Mouse (Mus musculus): ENCODE data around the gene Ptpn3.

Gene Ptpn3

DNA sequence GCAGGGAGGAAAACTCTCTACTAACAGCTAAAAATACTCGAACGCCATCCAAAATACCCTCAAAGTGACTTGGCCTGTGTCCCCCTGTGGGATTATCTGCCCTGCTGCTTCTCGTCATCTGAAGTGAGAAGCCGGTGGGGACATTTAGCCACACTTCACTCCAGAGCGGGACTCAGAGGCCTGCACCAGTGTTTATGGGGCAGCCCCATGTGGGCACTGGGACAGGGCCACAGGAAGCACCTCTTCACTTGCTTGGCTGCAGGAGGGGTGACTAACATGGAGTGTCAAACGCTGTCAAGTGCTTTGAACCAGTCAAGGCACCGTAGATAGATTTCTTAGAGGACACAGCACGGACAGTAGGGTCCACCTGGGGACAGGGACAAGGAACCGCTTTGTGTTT lies 35.2 kb downstream of the Ptpn3 start:
- no peak for DNase-seq (ENCODE audit: low read depth in 2 of 2, low spot score in 2 of 2)

DNA sequence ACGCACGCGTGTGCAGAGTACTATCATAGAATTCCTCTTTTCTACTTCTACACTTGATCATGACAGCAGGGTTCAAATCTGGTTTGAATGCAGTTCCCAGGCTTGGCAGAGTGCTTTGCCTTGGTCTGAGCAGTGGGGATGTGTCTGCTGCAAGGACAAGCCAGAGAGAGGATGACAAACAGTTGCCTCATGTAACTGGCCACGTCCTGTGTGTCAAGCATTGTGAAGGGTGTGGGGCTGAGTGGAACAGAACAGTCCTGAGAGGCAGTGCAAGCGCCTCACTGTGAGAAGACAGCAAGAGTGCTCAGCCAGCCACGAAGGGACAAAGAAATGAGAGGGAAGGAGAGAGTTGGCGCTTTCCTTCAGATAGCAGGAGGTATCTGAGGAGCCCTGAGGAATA lies 37.9 kb downstream of the Ptpn3 start:
- DNase-seq (ENCODE audit: low read depth in 2 of 2, low spot score in 2 of 2) = no peak

DNA sequence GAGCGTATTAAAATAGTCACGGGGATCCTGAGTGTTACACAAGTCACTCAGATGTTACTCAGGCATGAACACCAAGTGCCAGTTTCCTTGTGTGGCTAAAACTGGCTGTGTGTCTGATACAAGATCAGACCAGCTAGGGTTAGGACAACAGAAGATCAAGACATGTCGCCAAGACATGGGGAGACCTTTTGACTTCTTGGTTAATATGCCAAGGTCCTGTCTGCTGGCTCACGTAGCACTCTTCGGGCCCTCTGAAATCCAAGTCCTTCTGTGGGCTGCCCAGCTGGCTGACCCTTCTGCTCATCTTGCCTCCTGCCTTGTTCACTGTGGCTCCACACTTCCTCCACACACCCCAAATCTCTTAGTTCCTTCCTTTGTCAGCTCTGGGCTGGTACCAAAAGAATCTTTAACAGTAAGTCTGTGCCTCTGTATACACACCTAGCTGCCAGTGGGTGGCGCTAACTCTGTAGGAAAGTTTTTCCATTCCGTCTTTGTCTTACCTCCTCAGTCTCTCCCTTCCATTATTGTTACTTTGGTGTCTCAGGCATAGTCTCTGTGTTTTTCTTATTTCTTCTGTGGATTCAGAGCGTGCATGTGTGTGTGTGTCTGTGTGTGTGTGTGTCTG lies 38.5 kb downstream of the Ptpn3 start:
- DNase-seq (ENCODE audit: low read depth in 2 of 2, low spot score in 2 of 2) = no peak

DNA sequence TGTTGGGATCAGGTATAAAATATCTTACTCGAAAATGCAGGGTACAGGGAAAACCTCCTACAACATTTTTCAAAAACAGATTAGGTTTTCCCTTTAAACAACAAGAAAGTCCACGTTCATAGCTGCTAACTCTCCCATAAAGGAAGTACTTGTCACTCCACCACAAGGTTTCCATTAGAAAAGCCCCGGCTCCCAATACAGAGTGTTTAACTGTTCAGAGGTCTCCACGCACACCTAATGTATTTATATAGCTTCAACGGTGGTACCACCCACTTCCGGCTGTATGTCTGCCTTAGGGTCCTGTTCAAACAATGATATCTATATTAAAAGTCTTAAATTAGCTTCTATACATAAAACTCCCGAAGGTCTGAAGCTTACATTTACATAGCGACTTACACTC lies 39.2 kb downstream of the Ptpn3 start:
- no peak for DNase-seq (ENCODE audit: low read depth in 2 of 2, low spot score in 2 of 2)

DNA sequence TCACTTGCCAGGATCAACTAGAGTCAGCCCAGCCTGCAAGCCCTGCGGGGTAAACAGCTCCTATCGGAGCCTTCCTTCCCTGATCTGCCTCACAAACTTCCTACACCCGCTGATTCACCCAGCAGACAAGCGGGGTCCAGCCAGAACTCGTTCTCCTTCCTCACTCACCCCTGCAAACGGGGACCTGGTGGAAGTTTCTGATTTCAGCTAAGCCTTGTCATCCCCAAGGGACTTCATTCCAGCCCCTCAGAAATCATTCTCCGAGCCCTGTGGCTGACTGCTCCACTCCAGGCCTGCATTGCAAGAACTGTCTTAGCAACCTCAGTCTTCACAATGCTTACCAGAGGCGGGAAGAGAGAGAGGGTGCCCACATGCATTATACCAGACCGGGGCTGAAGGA lies 39.8 kb downstream of the Ptpn3 start:
- no peak for DNase-seq (ENCODE audit: low read depth in 2 of 2, low spot score in 2 of 2)

DNA sequence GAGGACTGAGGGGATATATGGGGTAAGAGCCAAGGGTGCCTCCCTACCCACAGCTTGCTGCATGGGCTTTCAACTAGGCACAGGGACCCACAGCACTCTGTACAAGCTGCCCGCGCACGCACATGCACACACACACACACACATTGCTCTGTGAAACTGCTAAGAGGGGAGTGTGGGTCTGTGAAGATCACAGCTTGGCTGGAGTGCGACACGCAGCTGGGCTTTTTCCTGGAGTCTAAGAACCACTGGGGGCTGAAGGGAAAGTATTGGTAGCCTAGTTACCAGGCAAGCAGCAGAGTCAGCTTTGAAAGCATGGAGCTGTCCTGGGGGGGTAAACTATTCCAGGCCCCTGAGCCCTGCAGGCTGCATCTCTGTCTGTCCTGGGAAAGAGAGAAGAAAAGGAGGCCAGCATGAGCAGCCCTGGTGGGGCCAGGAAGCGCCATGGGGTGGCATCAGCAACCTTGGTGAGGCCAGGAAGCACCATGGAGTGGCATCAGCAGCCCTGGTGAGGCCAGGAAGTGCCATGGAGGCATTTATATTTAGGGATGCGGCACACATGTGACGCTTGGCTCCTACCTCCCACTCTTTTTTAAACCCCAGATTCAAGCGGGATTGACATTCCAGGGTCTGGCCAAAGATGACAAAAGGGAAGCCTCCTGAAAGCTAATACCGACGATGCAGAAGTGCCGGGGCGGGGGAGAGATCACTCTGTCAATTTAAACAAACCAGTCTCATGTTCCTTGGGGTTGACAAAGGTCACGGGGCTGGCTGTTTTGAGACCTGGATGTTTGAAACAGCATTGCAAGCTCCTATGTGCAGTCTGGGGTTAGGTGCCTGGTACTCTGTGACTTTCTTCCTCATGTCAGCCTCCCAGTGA lies 43.2 kb downstream of the Ptpn3 start:
- DNase-seq (ENCODE audit: low read depth in 2 of 2, low spot score in 2 of 2) = no peak

DNA sequence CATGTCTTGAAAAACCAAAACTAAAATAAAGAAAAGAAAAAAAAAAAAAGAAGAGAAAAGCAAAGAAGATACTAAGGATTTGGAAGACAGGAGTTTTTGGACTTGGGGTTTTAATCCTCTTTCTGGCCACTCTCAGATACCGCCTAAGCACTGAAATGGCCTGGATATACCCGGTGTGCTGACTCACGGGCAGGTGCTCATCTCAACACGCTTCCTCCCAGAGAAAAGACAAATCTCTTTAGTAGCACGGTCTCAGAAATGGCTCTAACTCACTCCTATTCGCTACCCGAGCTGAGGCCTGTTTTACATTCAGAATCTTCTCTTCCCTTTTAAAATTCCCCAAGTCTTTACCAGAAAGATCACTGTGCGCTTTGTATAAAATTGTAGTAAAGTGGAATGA lies 44.2 kb downstream of the Ptpn3 start:
- no peak for DNase-seq (ENCODE audit: low read depth in 2 of 2, low spot score in 2 of 2)

DNA sequence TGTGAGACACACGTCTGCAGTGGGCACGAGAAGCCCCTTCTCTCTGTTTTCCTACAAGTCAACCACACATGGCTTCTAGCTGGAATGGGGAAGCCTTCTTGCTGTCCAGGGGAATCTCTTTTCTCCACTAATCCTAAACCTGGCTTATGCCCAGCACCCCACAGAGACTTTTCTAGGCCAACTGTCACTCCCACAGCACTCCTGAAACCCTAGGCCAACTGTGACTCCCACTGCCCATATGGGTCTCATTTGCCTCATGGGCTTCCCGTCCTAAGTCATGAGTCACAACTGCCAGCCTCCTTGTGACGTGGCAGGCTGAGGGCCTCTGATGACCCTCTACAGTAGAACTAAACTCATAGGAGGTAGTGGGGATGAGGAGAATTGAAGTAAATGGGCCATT lies 44.9 kb downstream of the Ptpn3 start:
- no peak for DNase-seq (ENCODE audit: low read depth in 2 of 2, low spot score in 2 of 2)

DNA sequence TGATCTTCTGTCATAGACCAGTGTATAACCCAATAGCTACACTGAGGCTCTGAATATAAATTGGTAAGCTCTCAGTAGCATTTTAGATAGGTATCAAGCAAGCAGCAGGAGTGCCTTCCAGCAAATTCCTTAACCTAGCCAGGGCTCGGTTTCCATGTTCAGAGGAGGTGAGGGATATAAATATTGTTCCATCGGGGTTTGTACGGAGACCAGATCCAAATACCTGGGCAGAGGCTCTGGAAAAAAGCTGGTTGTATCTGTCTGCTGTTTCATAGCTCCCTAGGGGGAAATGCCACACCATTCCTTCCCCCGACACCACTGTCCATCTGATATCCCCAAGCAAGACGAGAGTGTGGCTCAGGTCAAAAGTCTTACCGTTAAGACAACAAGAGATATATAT lies 47.2 kb downstream of the Ptpn3 start:
- DNase-seq (ENCODE audit: low read depth in 2 of 2, low spot score in 2 of 2) = no peak

DNA sequence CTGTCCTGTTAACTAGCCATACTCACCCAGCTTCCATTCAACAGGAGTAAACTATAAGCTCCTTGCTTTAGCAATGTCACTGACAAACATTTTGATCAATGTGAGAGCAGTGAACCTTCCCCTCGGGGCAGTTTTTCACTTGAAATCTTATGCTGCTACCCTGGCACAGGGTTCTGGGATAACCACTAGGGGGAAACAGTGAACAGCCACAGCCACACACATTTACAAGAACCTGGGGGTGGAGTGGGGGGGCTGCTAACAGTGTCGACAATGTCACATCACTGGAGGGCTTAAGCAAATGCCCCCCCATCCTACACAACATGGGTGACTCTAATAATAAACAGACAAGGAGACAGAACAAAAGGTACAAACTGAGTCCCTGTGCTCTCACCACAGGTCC lies 51.0 kb downstream of the Ptpn3 start:
- DNase-seq (ENCODE audit: low read depth in 2 of 2, low spot score in 2 of 2) = no peak

DNA sequence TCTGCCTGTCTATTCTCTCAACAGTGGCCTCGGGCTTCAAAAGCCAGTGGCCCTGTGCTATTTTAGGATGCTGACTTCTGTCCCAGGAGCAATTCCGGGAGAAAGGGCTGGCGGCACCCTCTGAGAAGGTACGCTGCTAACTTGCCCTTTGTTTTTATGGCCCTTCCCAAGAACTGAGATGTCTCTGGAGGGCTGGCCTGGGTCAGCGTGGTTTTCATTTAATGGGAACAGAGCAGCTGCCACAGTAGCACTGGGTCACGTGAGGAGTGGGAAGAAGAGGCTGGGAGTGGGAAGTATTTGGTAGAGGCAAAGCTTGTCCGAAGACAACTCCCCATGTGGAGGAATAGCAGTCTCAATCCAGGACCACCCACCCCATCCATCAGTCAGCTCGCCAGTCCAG lies 52.5 kb downstream of the Ptpn3 start:
- DNase-seq (ENCODE audit: low read depth in 2 of 2, low spot score in 2 of 2) = no peak

DNA sequence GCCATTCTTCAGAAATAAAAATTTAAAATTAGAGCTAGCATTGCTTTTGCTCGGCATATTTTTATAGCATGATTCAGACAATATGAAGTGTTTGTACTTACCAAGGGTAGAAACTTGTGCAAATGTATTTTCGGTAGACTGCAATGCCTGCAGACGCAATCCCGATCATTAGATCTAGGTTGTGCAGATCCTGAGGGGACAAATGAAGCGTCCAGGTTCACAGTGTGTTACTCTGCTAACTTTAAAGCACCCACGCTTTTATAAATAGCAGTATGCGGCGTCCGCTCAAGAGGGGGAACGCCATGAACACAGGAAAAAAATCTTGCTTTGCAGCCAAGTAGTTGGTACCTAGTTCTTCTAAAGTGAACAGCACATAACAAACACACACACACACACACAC lies 56.8 kb downstream of the Ptpn3 start:
- no peak for DNase-seq (ENCODE audit: low read depth in 2 of 2, low spot score in 2 of 2)

DNA sequence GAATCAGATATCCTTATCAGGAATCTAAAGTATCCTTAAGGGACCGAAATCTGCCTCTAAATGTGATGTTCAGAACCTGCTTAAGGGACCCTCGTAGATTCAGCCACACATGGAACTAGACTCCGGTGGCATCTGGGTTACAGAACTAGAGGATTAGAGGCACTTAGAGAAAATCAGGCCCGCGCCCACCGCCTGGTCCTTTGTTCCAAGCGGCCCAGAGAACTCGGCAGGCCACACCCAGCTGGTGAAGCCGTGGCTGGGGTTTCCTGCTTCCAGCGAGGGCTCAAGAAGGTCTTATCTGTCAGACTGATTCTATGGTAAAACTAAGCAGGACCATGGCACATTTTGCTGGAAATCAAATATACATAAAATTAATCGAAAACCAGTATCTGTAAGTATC lies 58.3 kb downstream of the Ptpn3 start:
- no peak for DNase-seq (ENCODE audit: low read depth in 2 of 2, low spot score in 2 of 2)

DNA sequence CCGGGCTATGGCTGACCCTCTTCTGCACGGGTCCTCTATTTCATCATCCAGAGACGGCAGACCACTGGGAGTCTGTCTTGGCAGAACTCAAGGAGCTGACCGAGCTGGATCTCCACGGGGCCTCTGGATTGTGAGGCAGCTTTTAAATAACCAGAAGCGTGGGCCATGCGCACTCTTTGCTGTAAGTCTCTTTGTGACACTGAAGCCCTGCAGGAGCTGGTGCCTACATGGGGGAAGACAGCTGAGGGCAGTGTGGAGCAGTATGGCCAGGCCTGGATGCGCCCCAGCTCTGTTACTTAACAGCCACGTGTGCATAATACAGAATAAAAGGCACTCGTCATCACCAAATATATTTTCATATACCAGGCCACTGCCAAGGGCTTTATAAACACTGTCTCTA lies 60.7 kb downstream of the Ptpn3 start:
- no peak for DNase-seq (ENCODE audit: low read depth in 2 of 2, low spot score in 2 of 2)

DNA sequence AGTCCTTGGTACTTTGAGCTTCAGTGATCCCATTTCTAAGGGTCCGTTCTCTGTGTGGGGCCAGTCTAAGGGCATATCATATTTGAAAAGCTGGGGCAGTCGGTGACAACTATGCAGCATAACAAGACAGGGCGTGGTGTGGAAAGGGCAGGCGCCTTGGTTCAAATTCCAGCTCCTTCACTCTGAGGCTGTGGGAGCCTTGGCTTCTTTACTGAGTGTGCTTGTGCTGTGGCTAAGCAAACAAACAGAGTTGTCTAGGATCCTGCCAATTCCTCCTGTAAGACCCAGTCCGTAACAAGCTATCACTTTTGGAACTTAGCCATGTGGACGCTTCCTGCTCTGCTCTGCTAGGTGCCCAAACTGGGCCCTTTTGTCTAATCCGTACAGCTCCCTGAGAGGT lies 61.5 kb downstream of the Ptpn3 start:
- DNase-seq (ENCODE audit: low read depth in 2 of 2, low spot score in 2 of 2) = no peak

DNA sequence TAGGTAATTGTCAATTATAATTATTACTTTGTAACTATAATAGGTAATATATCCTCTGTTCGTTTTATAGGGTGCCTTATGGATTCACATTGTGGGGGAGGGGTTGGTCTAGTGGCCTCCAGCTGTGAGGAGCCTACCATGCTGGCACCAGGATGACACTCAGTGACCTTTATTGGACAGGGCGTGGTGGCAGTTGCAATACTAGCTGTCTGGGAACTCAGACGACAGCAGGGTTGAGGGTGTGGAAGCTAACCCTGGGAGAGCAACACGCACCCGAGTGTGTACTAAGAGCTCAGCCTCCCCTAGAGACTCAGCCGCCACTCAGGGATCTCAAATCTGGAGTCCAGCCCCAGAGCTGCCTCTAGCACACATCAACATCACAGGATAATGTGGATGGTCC lies 62.5 kb downstream of the Ptpn3 start:
- DNase-seq (ENCODE audit: low read depth in 2 of 2, low spot score in 2 of 2) = no peak

DNA sequence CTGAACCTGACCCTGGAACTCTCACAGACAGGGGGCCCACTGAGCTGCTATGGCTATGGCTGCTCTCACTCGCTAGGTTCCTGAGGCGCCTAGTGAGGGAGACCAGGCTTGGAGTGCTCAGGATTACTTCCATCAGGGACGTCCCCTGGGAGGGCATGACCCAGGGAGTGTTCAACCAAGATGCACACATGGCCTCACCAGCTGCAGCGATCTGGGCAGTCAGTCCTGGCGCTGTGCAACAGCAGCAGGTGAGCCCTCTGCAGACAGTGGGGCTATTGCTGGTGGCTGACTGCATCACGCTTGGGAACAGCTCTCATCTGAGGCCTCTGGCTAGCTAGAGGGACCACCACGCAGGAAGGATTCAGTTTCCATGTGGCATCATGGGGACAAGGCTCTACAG lies 63.5 kb downstream of the Ptpn3 start:
- DNase-seq (ENCODE audit: low read depth in 2 of 2, low spot score in 2 of 2) = no peak

DNA sequence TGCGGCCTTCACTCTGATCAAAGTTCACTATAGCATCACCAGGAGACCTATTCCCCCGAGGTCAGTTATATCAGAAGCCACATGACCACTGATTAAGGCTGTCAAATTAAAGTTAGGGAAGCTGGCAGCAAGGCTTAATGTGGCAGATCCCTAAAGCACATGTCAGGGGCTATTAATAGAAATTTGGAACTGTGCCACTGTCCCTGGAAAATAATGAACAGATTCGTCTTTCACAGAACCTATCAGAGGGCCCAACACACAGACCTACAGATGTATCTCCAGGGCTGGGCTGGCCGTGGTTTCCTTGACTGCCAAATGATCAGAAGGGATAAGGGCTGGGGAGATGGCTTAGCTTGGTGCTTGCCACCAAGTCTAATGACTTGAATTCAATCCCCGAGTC lies 65.1 kb downstream of the Ptpn3 start:
- no peak for DNase-seq (ENCODE audit: low read depth in 2 of 2, low spot score in 2 of 2)

DNA sequence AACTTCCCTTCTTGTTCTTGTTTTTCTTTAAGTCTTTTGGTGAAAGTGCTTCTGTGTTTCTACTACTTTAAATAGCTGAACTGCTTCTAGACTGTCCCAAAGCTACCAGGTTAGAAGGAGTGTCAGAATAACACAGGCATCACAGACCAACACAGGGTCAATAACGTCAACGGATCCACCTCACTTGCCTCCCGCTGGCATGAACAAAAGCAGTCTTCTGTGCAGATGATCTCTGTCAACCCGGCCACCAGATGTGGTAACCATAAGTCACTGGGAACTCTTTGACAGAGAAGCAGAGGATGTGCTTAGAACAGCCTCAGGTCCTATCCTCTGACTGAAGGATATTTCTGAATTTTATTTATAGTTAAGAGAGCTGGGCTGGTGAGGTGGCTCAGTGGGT lies 65.9 kb downstream of the Ptpn3 start:
- no peak for DNase-seq (ENCODE audit: low read depth in 2 of 2, low spot score in 2 of 2)

DNA sequence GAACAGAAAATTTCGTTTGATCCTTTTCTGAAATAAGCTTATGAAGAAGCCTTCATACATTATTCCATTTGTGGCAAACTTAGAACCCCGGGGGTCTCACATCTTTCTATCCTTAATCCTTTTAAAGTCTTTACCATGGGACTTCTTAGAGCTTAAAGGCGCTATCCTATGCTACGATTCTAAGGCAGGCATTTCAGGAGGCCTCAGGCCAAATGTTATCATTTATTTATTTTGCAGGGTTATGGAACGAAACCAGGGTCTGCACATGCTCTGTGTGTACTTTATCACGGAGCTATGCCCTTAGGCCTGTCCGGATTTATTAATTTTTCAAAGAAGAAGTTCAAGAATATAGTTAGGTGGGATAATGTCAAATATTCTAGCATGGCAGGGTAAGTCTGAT lies 67.3 kb downstream of the Ptpn3 start:
- no peak for DNase-seq (ENCODE audit: low read depth in 2 of 2, low spot score in 2 of 2)

DNA sequence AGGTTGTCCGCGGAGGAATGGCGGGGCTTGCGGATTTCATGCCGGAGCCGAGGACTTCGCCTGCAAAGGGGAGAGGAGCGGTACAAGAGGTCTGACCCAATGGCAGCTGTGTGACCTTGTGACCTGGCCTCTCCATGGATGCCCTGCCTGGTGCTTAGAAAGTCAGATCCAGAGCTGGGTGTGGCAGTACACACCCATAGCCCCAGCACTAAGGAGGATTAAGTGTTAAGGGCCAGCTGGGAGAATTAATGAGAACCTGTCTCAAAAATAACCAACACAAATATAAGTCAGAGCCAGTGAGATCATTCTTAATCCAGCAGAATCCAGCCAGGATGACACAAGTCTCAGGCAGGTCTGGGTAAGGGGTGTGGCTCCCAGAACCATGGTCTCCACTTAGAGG lies 69.2 kb downstream of the Ptpn3 start:
- DNase-seq (ENCODE audit: low read depth in 2 of 2, low spot score in 2 of 2) = no peak

DNA sequence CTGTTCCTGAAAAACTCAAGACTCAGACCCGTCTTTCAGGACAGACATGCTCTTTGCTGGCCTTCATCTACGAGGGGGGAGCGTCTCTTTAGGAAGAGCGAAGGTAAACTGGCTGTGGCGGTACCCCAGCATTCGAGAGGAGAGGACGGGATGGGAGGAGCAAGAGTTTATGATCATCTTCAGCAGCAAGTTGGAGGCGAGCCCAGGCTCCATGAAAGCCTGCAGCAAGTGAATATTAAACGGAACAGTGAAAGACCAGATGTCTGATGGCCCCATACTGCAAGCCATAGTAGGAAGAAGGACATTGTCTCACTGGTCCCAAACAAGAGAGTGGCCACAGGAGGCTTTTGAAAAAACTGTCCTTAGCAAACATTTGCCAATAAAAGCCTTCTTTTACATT lies 70.3 kb downstream of the Ptpn3 start:
- no peak for DNase-seq (ENCODE audit: low read depth in 2 of 2, low spot score in 2 of 2)

DNA sequence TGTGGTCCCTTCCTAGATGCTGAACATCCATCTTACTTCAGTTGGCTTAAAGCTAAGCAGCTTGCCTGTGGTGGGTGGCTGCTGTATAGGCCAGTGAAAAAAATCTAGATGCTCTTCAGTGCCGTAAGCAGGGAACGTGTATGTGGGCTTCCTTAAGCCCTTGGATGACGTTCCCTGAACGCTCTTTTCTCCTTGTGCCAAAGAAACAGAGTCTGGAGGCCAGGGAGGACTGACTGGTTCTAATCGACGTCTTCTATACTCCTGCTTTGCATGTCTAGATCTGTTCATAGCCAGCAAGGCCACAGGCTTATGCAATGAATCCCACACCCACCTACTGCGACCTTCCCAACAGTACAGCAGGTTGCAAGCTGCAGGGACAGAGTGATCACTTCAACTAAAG lies 71.3 kb downstream of the Ptpn3 start:
- DNase-seq (ENCODE audit: low read depth in 2 of 2, low spot score in 2 of 2) = no peak
